Mouse (Mus musculus) midbrain, embryonic 16.5 days (tissue): ENCODE data around the gene Tex10. TPM values are rescaled to one million over a fixed set of nuclear protein-coding genes. Genes with fewer than 3 reads are reported as not detected.

ENCODE experiments used
- ATAC-seq: fragments of 200-750 bp; cut with Nextera tagmentation; 2 replicates; pipeline ENCODE4 v1.8.0; 2017; ENCODE audit warnings: moderate TSS enrichment
- H3K27ac ChIP-seq: fragments of 300-500 bp; sonication (generic); 2 replicates; pipeline ENCODE4 v1.5.1; 2014; ENCODE audit warnings: mild to moderate bottlenecking, low read length, mixed read lengths
- H3K27me3 ChIP-seq: fragments of 300-500 bp; sonication (generic); 2 replicates; pipeline ENCODE4 v1.6.1; 2014; ENCODE audit warnings: low read depth, low read length, mixed read lengths; ENCODE audit not compliant: control insufficient read depth, insufficient read depth
- H3K36me3 ChIP-seq: fragments of 300-500 bp; sonication (generic); 2 replicates; pipeline ENCODE4 v1.6.1; 2014; ENCODE audit warnings: mild to moderate bottlenecking, low read length, moderate library complexity, mixed read lengths; ENCODE audit not compliant: control insufficient read depth, insufficient read depth
- H3K4me1 ChIP-seq: fragments of 300-500 bp; sonication (generic); 2 replicates; pipeline ENCODE4 v1.6.1; 2014; ENCODE audit warnings: mild to moderate bottlenecking, low read length, mixed read lengths; ENCODE audit not compliant: control insufficient read depth, insufficient read depth
- H3K4me2 ChIP-seq: fragments of 300-500 bp; sonication (generic); 2 replicates; pipeline ENCODE4 v1.6.1; 2014; ENCODE audit warnings: mild to moderate bottlenecking, low read length, mixed read lengths
- H3K4me3 ChIP-seq: fragments of 300-500 bp; sonication (generic); 2 replicates; pipeline ENCODE4 v1.5.1; 2014; ENCODE audit warnings: low read depth, mild to moderate bottlenecking, low read length, moderate library complexity, mixed read lengths
- H3K9ac ChIP-seq: fragments of 300-500 bp; sonication (generic); 2 replicates; pipeline ENCODE4 v1.6.1; 2014; ENCODE audit warnings: low read depth, low read length, mixed read lengths
- H3K9me3 ChIP-seq: fragments of 300-500 bp; sonication (generic); replicated peaks from 2 replicates; pipeline ENCODE4 v1.6.1; 2014; ENCODE audit warnings: mild to moderate bottlenecking, low read length, mixed read lengths; ENCODE audit not compliant: control insufficient read depth, poor library complexity, severe bottlenecking
- WGBS: fragments of 180-500 bp; shearing (Covaris S2); extraction: QIAGEN DNeasy Blood & Tissue Kit; methylation state at CpG from one replicate; pipeline ENCODE4 v1.1.7; 2014; 5-methylcytosine and 5-hydroxymethylcytosine counted together
- polyA plus RNA-seq: library from polyadenylated mRNA; unstranded; fragments of >200 nt; fragmentation: Nextera tagmentation; extraction: Ambion mirVana; gene quantifications from 2 replicates; pipeline ENCODE4 v1.2.1, GENCODE M21; 2015

Gene Tex10
- 37.6 and 41.2 TPM in 2 replicates for polyA plus RNA-seq

- H3K4me3 ChIP-seq: peak within 1 kb of the TSS; percentile 88
- no peaks in the 10 kb centered on the region for H3K27me3 ChIP-seq
- H3K4me1 ChIP-seq: peaks cover 19% of the 10 kb centered on the region
- H3K27ac ChIP-seq: peak within 1 kb of the TSS; percentile 74
- H3K4me2 ChIP-seq: peak within 1 kb of the TSS; percentile 68
- peak; percentile 97 for ATAC-seq
- WGBS: under 1% methylated on average over 89 of the region's 89 CpGs
- peaks cover 5% of the 10 kb centered on the region; the same call in 1 of the 2 replicates for H3K36me3 ChIP-seq
- peak within 1 kb of the TSS; percentile 87 for H3K9ac ChIP-seq
- H3K9me3 ChIP-seq: no peaks in the 10 kb centered on the region
Observed at GRCm38 (mm10) chr4:48472792-48473650, at the start of gene Tex10. TSS of gene Tex10 (minus strand) at chr4:48473459.

- no peaks in the 10 kb centered on the region; the same call in 1 of the 2 replicates for H3K9me3 ChIP-seq
- no peak overlapping the region for H3K4me2 ChIP-seq
- H3K4me3 ChIP-seq: no peak overlapping the region
- no peak overlapping the region for H3K9ac ChIP-seq
- H3K27ac ChIP-seq: no peak overlapping the region
- H3K36me3 ChIP-seq: no peaks in the 10 kb centered on the region
- WGBS: 69% methylated on average over 2 of the region's 2 CpGs
- H3K4me1 ChIP-seq: no peaks in the 10 kb centered on the region
- ATAC-seq: no peak
- H3K27me3 ChIP-seq: no peaks in the 10 kb centered on the region
Observed at GRCm38 (mm10) chr4:48510861-48511260, 37.6 kb upstream of the Tex10 start.

- Histone ChIP-seq H3K9ac (no peak overlapping the region), H3K4me3 (no peak overlapping the region), H3K4me2 (no peak overlapping the region), H3K27me3 (no peaks in the 10 kb centered on the region), H3K4me1 (peaks cover 5% of the 10 kb centered on the region; the same call in 1 of the 2 replicates), H3K27ac (no peak overlapping the region), H3K36me3 (no peaks in the 10 kb centered on the region), H3K9me3 (no peaks in the 10 kb centered on the region)
- WGBS: 97% methylated on average over 2 of the region's 2 CpGs
- no peak for ATAC-seq
Observed at GRCm38 (mm10) chr4:48492510-48492909, 19.3 kb upstream of the Tex10 start.

- ATAC-seq: peak; percentile 64; the same call in 1 of the 2 replicates
- Histone ChIP-seq H3K4me2 (peak overlapping the region; percentile 62), H3K27ac (peak overlapping the region; percentile 22; the same call in 1 of the 2 replicates), H3K4me1 (peaks cover 5% of the 10 kb centered on the region; the same call in 1 of the 2 replicates), H3K9me3 (no peaks in the 10 kb centered on the region), H3K4me3 (peak overlapping the region; percentile 41), H3K27me3 (no peaks in the 10 kb centered on the region), H3K9ac (peak overlapping the region; percentile 55), H3K36me3 (no peaks in the 10 kb centered on the region)
- 7% methylated on average over 14 of the region's 14 CpGs for WGBS
Observed at GRCm38 (mm10) chr4:48491290-48491743, 18.1 kb upstream of the Tex10 start.

- Histone ChIP-seq H3K9me3 (no peaks in the 10 kb centered on the region), H3K4me1 (peaks cover 5% of the 10 kb centered on the region; the same call in 1 of the 2 replicates), H3K27me3 (no peaks in the 10 kb centered on the region), H3K27ac (no peak overlapping the region), H3K4me3 (no peak overlapping the region), H3K9ac (no peak overlapping the region), H3K36me3 (no peaks in the 10 kb centered on the region), H3K4me2 (no peak overlapping the region)
- 95% methylated on average over 2 of the region's 2 CpGs for WGBS
- ATAC-seq: no peak
Observed at GRCm38 (mm10) chr4:48488916-48489315, 15.7 kb upstream of the Tex10 start.

- no peaks in the 10 kb centered on the region for H3K27me3 ChIP-seq
- 40% methylated on average over 2 of the region's 2 CpGs for WGBS
- no peaks in the 10 kb centered on the region for H3K36me3 ChIP-seq
- H3K4me3 ChIP-seq: no peak overlapping the region
- no peak for ATAC-seq
- H3K27ac ChIP-seq: no peak overlapping the region
- H3K9me3 ChIP-seq: peaks cover 2% of the 10 kb centered on the region; the same call in 1 of the 2 replicates
- no peaks in the 10 kb centered on the region for H3K4me1 ChIP-seq
- H3K9ac ChIP-seq: no peak overlapping the region
- H3K4me2 ChIP-seq: no peak overlapping the region
Observed at GRCm38 (mm10) chr4:48481287-48481686, 8.0 kb upstream of the Tex10 start.

GRCm38 (mm10) chr4:48473651-48474011, 372 bp upstream of the Tex10 start:
- WGBS: 82% methylated on average over 2 of the region's 2 CpGs
- Histone ChIP-seq H3K4me1 (peaks cover 19% of the 10 kb centered on the region), H3K27me3 (no peaks in the 10 kb centered on the region), H3K9ac (peak overlapping the region; percentile 87; the same call in 1 of the 2 replicates), H3K4me3 (peak overlapping the region; percentile 88), H3K27ac (peak overlapping the region; percentile 74), H3K4me2 (peak overlapping the region; percentile 68), H3K36me3 (no peaks in the 10 kb centered on the region), H3K9me3 (0 out of 2 replicates have a peak, but pooled peaks cover 1% of the 10 kb centered on the region)
- peak; percentile 36; the same call in 1 of the 2 replicates for ATAC-seq

GRCm38 (mm10) chr4:48472052-48472791, 1.0 kb downstream of the Tex10 start:
- no peak for ATAC-seq
- Histone ChIP-seq H3K9ac (peak overlapping the region; percentile 87), H3K27me3 (no peaks in the 10 kb centered on the region), H3K36me3 (peaks cover 9% of the 10 kb centered on the region), H3K27ac (no peak overlapping the region), H3K4me3 (peak overlapping the region; percentile 88), H3K4me1 (peaks cover 19% of the 10 kb centered on the region), H3K9me3 (no peaks in the 10 kb centered on the region), H3K4me2 (peak overlapping the region; percentile 68)
- WGBS: 17% methylated on average over 12 of the region's 12 CpGs
